Mouse (Mus musculus): ENCODE data around the gene Mybpc2. TPM values are rescaled to one million over a fixed set of nuclear protein-coding genes. Genes with fewer than 3 reads are reported as not detected.

Gene Mybpc2
- polyA plus RNA-seq, 1 experiment from 2014 or later = 0.09 TPM

- no peak overlapping the region for H3K4me3 ChIP-seq (ENCODE audit: low read depth, low read length)
- no peak overlapping the region for H3K9ac ChIP-seq (ENCODE audit: low read length)
- H3K4me2 ChIP-seq (ENCODE audit: low read depth, severe bottlenecking) = no peak overlapping the region
- H3K36me3 ChIP-seq (ENCODE audit: control insufficient read depth, insufficient read depth, low read length) = peaks cover 58% of the 10 kb centered on the region
- H3K27me3 ChIP-seq (ENCODE audit: control insufficient read depth, insufficient read depth, low read length) = no peaks in the 10 kb centered on the region
- no peak for ATAC-seq (ENCODE audit: insufficient number of reproducible peaks, low FRiP score, low TSS enrichment, low read depth)
- DNase-seq (ENCODE audit: low spot score) = no peak
- H3K9me3 ChIP-seq (ENCODE audit: control insufficient read depth, low read length) = no peaks in the 10 kb centered on the region
- 92% methylated on average over 13 of the region's 13 CpGs for WGBS
- H3K4me1 ChIP-seq (ENCODE audit: control insufficient read depth, insufficient read depth, low read length) = no peaks in the 10 kb centered on the region
- no peak overlapping the region for H3K27ac ChIP-seq (replicated peaks; ENCODE audit: low read depth, low read length)
Observed at GRCm38 (mm10) chr7:44537496-44537895, 13.0 kb upstream of the Mybpc2 start.

DNA sequence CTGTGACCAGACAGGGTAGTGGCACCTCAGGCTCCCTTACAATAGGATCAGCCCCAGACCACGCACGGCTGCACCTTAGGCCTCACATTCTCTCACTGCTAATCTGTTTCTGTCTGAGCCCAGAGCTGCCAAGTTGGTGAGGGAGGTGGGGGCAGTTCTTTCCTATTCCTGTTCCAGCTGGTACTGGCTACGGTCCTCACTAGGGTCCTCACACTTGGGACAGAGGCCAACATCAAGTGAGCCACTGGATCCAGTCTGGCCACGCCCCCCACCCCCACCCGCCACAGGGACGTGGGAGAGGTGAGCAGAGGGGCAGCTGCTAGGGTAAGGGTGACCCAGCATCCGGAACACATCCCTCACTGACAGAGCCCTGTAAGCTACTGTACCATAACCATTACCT, 12.6 kb upstream of the Mybpc2 start:
- ATAC-seq (ENCODE audit: insufficient number of reproducible peaks, low FRiP score, low TSS enrichment, low read depth) (no peak), DNase-seq (ENCODE audit: low spot score) (no peak)
- H3K36me3 ChIP-seq (ENCODE audit: control insufficient read depth, insufficient read depth, low read length) = peaks cover 54% of the 10 kb centered on the region
- no peak overlapping the region for H3K9ac ChIP-seq (ENCODE audit: low read length)
- no peak overlapping the region for H3K27ac ChIP-seq (replicated peaks; ENCODE audit: low read depth, low read length)
- H3K4me2 ChIP-seq (ENCODE audit: low read depth, severe bottlenecking) = no peak overlapping the region
- H3K9me3 ChIP-seq (ENCODE audit: control insufficient read depth, low read length) = no peaks in the 10 kb centered on the region
- no peaks in the 10 kb centered on the region for H3K27me3 ChIP-seq (ENCODE audit: control insufficient read depth, insufficient read depth, low read length)
- WGBS = 88% methylated on average over 7 of the region's 7 CpGs
- H3K4me3 ChIP-seq (ENCODE audit: low read depth, low read length) = no peak overlapping the region
- H3K4me1 ChIP-seq (ENCODE audit: control insufficient read depth, insufficient read depth, low read length) = no peaks in the 10 kb centered on the region

GRCm38 (mm10) chr7:44536590-44536968, 12.1 kb upstream of the Mybpc2 start:
- H3K27ac ChIP-seq (replicated peaks; ENCODE audit: low read depth, low read length) = no peak overlapping the region
- H3K9me3 ChIP-seq (ENCODE audit: control insufficient read depth, low read length) = no peaks in the 10 kb centered on the region
- WGBS = 95% methylated on average over 6 of the region's 6 CpGs
- no peak overlapping the region for H3K9ac ChIP-seq (ENCODE audit: low read length)
- H3K36me3 ChIP-seq (ENCODE audit: control insufficient read depth, insufficient read depth, low read length) = peaks cover 50% of the 10 kb centered on the region
- no peak overlapping the region for H3K4me2 ChIP-seq (ENCODE audit: low read depth, severe bottlenecking)
- no peaks in the 10 kb centered on the region for H3K27me3 ChIP-seq (ENCODE audit: control insufficient read depth, insufficient read depth, low read length)
- no peaks in the 10 kb centered on the region for H3K4me1 ChIP-seq (ENCODE audit: control insufficient read depth, insufficient read depth, low read length)
- DNase-seq (ENCODE audit: low spot score) (no peak), ATAC-seq (ENCODE audit: insufficient number of reproducible peaks, low FRiP score, low TSS enrichment, low read depth) (no peak)
- no peak overlapping the region for H3K4me3 ChIP-seq (ENCODE audit: low read depth, low read length)

DNA sequence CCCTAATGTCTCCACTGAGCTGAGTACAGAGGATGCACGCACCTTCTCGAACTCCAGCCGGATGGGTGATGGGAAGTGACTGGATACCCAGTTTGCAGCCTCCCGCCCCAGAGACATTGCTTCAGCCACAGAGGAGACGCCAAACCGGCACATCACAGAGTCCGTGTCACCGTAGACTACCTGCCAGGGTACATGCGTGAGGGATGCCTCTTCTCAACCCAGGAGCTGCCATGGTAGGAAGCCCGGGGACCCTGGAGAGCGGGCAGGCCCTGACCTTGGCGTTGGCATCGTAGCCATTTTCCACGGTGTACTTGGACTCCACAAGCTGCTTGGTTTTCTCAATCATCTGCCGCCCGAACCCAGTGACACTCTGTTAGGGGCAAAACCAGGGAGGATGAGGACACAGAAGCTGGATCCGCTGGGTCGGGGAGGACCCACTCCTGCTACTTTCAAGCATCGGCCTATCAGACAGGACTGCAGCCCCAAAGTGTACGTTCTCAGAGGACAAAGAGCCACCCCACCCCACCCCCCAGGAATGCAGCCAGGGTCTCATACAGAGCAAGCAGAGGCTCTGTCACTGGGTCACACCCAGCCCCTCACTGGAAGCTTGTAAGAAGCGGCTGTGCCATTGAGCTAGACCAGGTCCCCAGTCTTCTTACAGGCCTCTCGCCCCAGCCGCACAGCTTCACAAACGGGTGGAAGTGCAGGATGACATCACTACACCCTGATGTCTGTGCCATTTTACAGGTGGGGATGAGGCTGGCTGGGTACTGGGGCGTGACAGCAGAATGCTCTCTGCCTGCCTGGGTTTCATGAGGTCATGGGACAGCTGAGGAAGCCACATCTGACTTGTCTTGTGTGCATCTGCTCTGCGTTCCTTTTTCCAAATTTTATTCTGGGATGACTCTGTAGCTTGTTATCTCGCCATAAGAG, 11.5 kb upstream of the Mybpc2 start:
- Histone ChIP-seq H3K36me3 (ENCODE audit: control insufficient read depth, insufficient read depth, low read length) (peaks cover 44% of the 10 kb centered on the region), H3K27ac (replicated peaks; ENCODE audit: low read depth, low read length) (no peak overlapping the region), H3K27me3 (ENCODE audit: control insufficient read depth, insufficient read depth, low read length) (no peaks in the 10 kb centered on the region), H3K4me3 (ENCODE audit: low read depth, low read length) (no peak overlapping the region), H3K4me1 (ENCODE audit: control insufficient read depth, insufficient read depth, low read length) (no peaks in the 10 kb centered on the region), H3K9me3 (ENCODE audit: control insufficient read depth, low read length) (no peaks in the 10 kb centered on the region), H3K4me2 (ENCODE audit: low read depth, severe bottlenecking) (no peak overlapping the region), H3K9ac (ENCODE audit: low read length) (no peak overlapping the region)
- 95% methylated on average over 27 of the region's 27 CpGs for WGBS
- DNase-seq (ENCODE audit: low spot score) (no peak), ATAC-seq (ENCODE audit: insufficient number of reproducible peaks, low FRiP score, low TSS enrichment, low read depth) (no peak)

DNA sequence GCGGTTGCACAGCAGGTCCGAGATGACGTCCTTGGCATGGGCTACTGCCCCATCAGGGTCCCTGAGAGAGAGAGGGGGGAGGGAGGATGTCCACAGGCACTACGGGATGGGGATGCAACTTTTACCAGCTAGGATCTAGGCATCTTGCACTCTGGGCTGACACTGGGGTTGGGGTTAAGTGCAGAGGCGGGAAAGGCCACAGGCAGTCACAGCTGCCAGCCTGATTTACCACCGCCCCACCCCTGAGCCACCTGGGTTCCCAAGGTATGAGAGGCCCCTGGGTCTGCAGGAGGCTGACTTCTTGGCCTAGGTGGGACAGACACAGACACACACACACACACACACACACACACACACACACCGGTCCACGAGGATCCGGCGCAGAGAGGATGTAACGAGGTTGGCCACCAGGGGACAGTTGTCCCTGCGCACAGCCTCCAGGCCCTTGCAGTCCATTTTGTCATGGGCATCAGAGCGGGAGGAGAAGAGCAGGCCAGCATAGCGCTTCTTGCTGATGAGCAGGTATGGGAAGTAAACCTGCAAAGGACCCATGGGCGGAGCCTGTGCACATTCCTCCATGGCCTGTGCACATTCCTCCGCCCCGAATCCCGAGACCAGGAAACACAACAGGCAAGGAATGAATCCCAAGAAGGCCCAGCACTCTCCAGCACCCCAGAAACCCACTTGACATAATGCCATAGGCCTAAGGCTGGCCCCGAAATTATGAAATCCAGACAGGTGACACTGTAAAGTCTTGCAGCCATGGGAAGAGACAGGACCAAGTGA, 10.4 kb upstream of the Mybpc2 start:
- Histone ChIP-seq H3K4me3 (ENCODE audit: low read depth, low read length) (no peak overlapping the region), H3K9me3 (ENCODE audit: control insufficient read depth, low read length) (no peaks in the 10 kb centered on the region), H3K4me2 (ENCODE audit: low read depth, severe bottlenecking) (no peak overlapping the region), H3K27me3 (ENCODE audit: control insufficient read depth, insufficient read depth, low read length) (no peaks in the 10 kb centered on the region), H3K27ac (replicated peaks; ENCODE audit: low read depth, low read length) (no peak overlapping the region), H3K4me1 (ENCODE audit: control insufficient read depth, insufficient read depth, low read length) (no peaks in the 10 kb centered on the region), H3K9ac (ENCODE audit: low read length) (0 out of 2 replicates have a peak overlapping the region, but pooled peaks have one; percentile 7), H3K36me3 (ENCODE audit: control insufficient read depth, insufficient read depth, low read length) (peaks cover 33% of the 10 kb centered on the region)
- 82% methylated on average over 19 of the region's 19 CpGs for WGBS
- ATAC-seq (ENCODE audit: insufficient number of reproducible peaks, low FRiP score, low TSS enrichment, low read depth) (no peak), DNase-seq (ENCODE audit: low spot score) (no peak)

GRCm38 (mm10) chr7:44534242-44534641, 9.8 kb upstream of the Mybpc2 start:
- no peak overlapping the region for H3K4me3 ChIP-seq (ENCODE audit: low read depth, low read length)
- no peaks in the 10 kb centered on the region for H3K27me3 ChIP-seq (ENCODE audit: control insufficient read depth, insufficient read depth, low read length)
- H3K27ac ChIP-seq (replicated peaks; ENCODE audit: low read depth, low read length) = no peak overlapping the region
- WGBS = 87% methylated on average over 13 of the region's 13 CpGs
- H3K4me2 ChIP-seq (ENCODE audit: low read depth, severe bottlenecking) = no peak overlapping the region
- DNase-seq (ENCODE audit: low spot score) (no peak), ATAC-seq (ENCODE audit: insufficient number of reproducible peaks, low FRiP score, low TSS enrichment, low read depth) (no peak)
- no peaks in the 10 kb centered on the region for H3K9me3 ChIP-seq (ENCODE audit: control insufficient read depth, low read length)
- H3K36me3 ChIP-seq (ENCODE audit: control insufficient read depth, insufficient read depth, low read length) = peaks cover 31% of the 10 kb centered on the region
- H3K9ac ChIP-seq (ENCODE audit: low read length) = no peak overlapping the region
- no peaks in the 10 kb centered on the region for H3K4me1 ChIP-seq (ENCODE audit: control insufficient read depth, insufficient read depth, low read length)

DNA sequence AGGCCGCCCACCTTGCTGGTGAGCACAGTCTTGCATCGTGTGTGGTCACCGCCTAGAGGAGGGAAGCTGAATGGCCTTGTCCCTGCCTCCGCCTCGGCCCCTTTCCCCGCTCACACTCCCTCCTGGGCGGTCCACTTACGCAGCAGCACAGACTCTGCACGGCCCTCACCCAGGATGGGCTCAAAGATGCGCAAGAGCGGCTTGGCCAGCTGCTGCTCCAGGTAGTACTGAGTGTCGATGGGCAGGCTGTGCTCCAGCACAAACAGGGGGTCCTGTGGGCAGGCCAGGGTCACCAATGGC, 9.2 kb upstream of the Mybpc2 start:
- Histone ChIP-seq H3K4me3 (ENCODE audit: low read depth, low read length) (no peak overlapping the region), H3K9ac (ENCODE audit: low read length) (no peak overlapping the region), H3K9me3 (ENCODE audit: control insufficient read depth, low read length) (no peaks in the 10 kb centered on the region), H3K27me3 (ENCODE audit: control insufficient read depth, insufficient read depth, low read length) (no peaks in the 10 kb centered on the region), H3K36me3 (ENCODE audit: control insufficient read depth, insufficient read depth, low read length) (peaks cover 27% of the 10 kb centered on the region), H3K4me1 (ENCODE audit: control insufficient read depth, insufficient read depth, low read length) (no peaks in the 10 kb centered on the region), H3K4me2 (ENCODE audit: low read depth, severe bottlenecking) (no peak overlapping the region), H3K27ac (replicated peaks; ENCODE audit: low read depth, low read length) (no peak overlapping the region)
- no peak for DNase-seq (ENCODE audit: low spot score)
- 82% methylated on average over 12 of the region's 12 CpGs for WGBS
- no peak for ATAC-seq (ENCODE audit: insufficient number of reproducible peaks, low FRiP score, low TSS enrichment, low read depth)

GRCm38 (mm10) chr7:44532918-44533745, 8.7 kb upstream of the Mybpc2 start:
- H3K4me3 ChIP-seq (ENCODE audit: low read depth, low read length) = no peak overlapping the region
- H3K36me3 ChIP-seq (ENCODE audit: control insufficient read depth, insufficient read depth, low read length) = peaks cover 23% of the 10 kb centered on the region
- no peak overlapping the region for H3K4me2 ChIP-seq (ENCODE audit: low read depth, severe bottlenecking)
- ATAC-seq (ENCODE audit: insufficient number of reproducible peaks, low FRiP score, low TSS enrichment, low read depth) = no peak
- no peaks in the 10 kb centered on the region for H3K4me1 ChIP-seq (ENCODE audit: control insufficient read depth, insufficient read depth, low read length)
- no peak overlapping the region for H3K9ac ChIP-seq (ENCODE audit: low read length)
- WGBS = 85% methylated on average over 29 of the region's 29 CpGs
- no peak for DNase-seq (ENCODE audit: low spot score)
- no peaks in the 10 kb centered on the region for H3K9me3 ChIP-seq (ENCODE audit: control insufficient read depth, low read length)
- H3K27me3 ChIP-seq (ENCODE audit: control insufficient read depth, insufficient read depth, low read length) = 0 out of 2 replicates have a peak, but pooled peaks cover under 1% of the 10 kb centered on the region
- H3K27ac ChIP-seq (replicated peaks; ENCODE audit: low read depth, low read length) = no peak overlapping the region

Data from limb, embryonic 11.5 days (tissue).